Mouse (Mus musculus): ENCODE results near the gene Ctcf.

DNA sequence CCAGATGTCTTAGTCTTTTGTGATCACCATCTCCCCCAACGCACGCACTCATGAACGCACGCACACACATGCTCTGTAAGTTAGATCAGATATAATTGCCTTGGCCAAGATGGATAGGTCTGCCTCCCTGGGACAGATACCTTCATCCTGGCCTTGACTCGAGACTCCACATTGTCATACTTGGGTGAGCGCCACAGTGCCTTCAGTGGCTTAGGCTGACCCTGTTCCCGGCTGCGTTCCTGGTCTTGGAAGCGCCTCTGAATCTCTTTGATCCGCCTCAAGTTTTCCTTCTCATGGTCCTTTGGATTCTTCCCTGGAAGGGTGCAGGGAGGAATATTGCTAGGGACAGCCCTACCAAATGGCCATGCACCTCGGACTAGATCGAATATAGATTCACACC is 70.1 kb downstream of the Ctcf start:
- TF ChIP-seq CTCF (IDR thresholded peaks at IDR 0.05; ENCODE audit: extremely low read depth, insufficient read depth, insufficient read length, insufficient replicate concordance) = no peak
- no peak for TF ChIP-seq POLR2A (IDR thresholded peaks at IDR 0.05; ENCODE audit: low read depth, low read length)
